Mouse (Mus musculus) adipocyte (in vitro differentiated cells): ENCODE measurements around the gene Rps16.

ENCODE experiments used
- DNase-seq: peaks from one replicate; pipeline ENCODE4 v3.0.0-alpha.2; 2016; ENCODE audit warnings: low spot score

Gene Rps16

GRCm38 (mm10) chr7:28350155-28350883 lies at the start of gene Rps16:
Gene Rps16, plus strand, starts transcription at chr7:28350652.
- peak; percentile 96 for DNase-seq

GRCm38 (mm10) chr7:28301616-28302433 lies 48.6 kb upstream of the Rps16 start, which contains the start of gene Dll3:
Gene Dll3, minus strand, starts transcription at chr7:28302238.
- DNase-seq: peak; percentile 17

DNA sequence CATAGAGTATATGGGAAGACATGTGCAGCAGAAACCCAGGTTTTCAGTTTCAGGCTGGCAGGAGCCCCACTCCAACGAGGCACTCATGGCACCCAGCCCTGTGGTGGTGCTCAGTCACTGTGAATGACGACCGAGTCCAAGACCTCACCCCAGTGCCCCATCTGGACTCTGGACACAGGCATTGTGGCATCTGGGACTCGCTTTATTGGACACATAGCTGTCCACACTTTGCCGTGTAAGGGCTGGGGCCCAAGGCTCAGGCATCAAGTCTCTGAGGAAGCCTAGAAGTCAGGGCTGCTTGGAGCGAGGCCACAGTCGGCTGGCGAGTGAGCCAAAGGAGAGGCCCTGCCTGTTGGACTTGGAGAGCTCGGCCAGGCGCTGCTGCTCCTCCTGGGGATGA lies 44.8 kb upstream of the Rps16 start:
- DNase-seq: peak; percentile 66

- no peak for DNase-seq
Measured at GRCm38 (mm10) chr7:28306216-28306615, 44.2 kb upstream of the Rps16 start.

DNA sequence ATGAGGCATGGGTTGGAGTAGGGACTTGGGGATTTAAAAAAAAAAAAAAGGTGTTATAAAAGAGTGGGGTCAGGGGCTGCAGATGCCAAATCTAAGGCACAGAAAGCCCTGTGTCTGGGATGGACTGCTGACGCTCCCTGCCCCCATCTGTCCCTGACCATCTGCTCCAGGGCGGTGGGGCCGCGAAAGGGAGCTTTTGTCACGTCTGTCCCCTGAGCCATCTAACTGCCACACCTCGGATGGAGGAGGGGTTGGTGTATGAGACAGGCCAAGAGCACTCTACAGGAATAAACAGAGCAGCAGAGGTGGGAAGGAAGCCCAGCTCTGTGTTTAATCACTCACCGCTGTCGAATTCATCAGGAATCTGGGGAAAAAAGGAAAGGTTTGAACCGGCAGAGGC lies 40.7 kb upstream of the Rps16 start:
- DNase-seq: no peak

- DNase-seq: peak; percentile 75
Measured at GRCm38 (mm10) chr7:28311151-28311925, 39.1 kb upstream of the Rps16 start.

- DNase-seq: peak; percentile 91
Measured at GRCm38 (mm10) chr7:28311926-28312543, 38.4 kb upstream of the Rps16 start, which contains the start of gene Timm50. Gene Timm50, minus strand, starts transcription at chr7:28312072.

DNA sequence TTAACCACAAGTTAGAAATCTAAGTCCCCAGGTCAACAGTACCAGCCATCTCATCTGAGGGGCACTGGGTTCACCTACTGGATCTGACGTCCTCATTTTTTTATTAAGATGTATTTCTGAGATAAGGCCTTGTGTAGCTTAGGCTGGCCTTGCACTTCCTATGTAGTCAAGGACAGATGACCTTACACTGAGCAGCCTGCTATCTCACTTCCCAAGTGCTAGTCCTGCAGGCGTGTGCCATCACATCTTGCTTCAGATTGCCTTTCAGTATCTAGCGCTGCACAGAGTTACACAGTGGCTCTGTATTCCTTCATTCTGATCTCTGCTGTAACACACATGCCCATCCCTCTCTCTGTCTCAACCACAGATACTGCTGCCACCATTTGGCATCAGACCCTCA lies 32.4 kb upstream of the Rps16 start:
- no peak for DNase-seq

GRCm38 (mm10) chr7:28318714-28319113 lies 31.7 kb upstream of the Rps16 start:
- DNase-seq: no peak

DNA sequence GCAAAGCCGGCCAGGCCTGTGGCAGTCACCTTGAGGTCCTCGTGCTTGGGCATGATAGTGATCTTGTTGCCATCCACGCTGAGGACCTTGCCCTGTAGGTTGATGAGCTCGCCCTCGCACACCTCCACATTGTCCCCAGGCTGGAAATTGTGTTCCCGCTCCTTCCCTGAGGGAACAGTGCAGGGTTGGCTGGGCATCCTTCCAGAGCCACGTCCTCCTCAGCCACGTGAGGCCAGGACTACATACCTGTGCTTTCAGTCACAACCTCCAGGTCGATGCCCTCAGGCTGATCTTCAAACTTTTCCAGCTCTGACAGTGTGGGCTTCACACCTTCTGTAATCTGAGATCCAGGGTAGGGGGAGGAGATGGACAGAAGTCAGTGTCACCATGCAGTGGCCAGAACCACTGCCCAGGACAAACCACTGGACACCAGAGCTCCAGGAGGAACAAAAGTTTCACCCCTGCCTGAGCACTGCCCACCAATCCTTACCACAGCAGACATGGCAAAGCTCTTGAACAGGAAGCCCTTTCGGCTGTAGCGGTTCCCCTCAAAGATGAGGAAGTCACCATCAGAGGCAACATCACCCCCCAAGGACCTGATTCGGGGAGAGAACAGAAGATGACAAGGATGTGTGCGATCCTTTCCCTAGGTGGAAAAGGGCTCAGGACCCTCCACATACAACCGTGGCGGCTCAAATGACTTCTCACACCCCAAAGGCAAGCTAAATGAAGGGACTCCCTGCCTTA lies 28.3 kb upstream of the Rps16 start:
- no peak for DNase-seq

DNA sequence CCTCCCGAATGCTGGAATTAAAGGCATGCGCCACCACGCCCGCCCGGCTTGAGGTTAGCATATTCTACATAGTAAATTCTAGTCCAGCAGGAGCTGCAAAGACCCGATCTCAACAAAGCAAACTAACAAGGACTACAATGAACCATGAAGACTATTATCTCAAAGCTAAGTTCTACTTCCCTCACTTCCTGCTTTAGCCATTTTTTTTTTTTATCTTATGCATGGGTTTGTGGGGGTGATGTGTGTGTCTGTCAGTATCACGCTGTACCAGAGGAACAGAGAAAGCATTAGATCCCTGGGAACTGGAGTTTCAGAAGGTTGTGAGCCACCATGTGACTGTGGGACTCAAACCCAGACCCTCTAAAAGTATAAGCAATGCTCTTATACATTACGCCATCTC lies 25.2 kb upstream of the Rps16 start:
- DNase-seq: no peak

DNA sequence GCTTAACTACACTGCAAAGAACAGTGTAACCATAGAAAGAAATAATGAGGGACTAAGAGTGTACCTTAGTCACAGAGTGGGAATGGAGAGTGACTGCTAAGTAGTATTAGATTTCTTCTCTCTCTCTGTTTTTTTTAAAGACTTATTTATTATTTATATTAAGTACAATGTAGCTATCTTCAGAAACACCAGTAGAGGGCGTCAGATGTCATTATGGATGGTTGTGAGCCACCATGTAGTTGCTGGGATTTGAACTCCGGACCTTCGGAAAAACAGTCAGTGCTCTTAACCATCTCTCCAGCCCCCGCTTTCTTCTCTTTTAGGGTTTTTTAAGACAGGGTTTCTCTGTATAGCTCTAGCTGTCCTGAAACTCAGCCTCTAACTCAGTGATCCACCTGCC lies 24.0 kb upstream of the Rps16 start:
- no peak for DNase-seq

DNA sequence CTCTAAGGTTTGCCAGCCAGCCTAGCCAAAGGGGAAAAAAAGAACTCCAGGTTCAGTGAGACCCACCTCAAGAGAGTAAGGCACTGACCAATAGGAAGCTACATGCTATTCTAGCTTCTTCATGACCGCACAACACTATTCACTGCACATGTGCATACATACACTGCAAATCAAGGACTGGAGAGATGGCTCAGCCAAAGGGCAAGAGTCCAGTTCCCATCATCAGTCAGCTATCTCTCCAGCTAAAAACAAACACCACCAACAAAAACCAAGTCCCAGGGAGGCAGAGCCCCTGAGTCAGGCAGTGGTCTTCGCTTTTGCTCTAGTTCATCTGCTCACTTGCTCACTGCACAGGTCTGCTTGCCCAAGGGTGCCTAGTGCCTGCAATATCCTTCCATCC lies 22.2 kb upstream of the Rps16 start:
- no peak for DNase-seq

DNA sequence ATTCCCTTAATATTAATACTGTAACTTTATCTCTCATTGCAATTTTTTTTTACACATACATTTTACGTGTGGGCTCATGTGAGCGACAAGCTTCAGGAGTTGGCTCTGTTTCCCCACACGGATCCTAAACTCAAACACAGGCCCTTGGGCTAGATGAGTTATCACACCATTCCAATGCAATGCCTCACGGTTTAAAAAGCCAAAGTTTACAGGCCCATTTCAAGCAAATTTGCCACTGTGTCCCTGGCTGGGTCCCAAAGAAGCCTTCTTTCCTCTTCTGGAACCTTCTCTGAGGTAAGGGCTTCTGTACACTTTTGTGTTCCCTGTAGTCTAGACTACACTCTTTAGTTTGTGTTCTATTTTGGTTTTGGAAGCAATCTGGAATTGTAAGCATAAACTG lies 15.9 kb upstream of the Rps16 start:
- DNase-seq: peak; percentile 38

- DNase-seq: no peak
Measured at GRCm38 (mm10) chr7:28335471-28335870, 15.0 kb upstream of the Rps16 start.

DNA sequence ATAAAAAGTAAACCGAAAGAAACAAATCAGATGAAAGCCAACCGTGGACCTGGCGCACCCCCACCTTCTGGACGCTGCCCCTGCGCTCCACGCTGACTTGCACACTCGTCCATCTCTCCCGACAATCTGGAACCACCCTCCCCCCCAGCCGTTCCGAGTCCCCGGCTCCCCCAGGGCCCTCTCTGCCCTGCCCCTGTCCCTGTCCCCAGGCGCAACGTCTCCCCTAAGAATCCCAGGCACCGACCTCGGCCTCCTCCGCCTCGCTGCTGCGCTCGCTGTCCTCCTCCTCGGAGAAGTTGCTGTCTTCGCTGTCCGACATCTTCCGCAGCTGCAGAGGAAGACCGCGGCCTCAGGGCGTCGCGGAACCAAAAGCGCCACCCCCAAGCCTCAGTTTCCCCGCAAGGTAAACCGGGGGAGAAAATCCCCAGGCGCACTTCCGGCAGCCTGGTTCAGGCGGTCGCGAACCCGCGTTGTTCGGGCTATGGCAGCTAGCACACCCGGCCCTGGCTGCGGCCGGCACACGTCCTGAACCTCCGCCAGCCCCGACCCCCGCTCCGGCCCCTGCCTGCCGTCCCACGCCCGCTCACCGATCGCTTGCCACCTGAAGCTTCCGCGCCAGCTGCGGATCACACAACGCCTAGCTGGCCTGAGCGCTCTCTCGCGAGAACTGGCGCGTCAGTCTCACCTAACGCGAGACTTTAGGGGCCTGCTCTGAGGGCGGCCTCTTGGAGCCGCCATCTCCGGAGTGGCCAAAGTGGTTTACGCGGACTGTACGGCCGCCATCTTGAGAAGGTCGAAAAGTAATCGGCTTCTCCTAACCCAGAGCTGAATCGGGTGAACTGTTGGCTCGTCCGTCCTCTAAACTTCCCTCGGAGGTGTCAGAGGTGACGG lies 12.1 kb upstream of the Rps16 start, which contains the start of gene Supt5:
Gene Supt5 (minus strand): TSS at position 639 of the 891 bp plus-strand sequence.
- peak; percentile 96 for DNase-seq

DNA sequence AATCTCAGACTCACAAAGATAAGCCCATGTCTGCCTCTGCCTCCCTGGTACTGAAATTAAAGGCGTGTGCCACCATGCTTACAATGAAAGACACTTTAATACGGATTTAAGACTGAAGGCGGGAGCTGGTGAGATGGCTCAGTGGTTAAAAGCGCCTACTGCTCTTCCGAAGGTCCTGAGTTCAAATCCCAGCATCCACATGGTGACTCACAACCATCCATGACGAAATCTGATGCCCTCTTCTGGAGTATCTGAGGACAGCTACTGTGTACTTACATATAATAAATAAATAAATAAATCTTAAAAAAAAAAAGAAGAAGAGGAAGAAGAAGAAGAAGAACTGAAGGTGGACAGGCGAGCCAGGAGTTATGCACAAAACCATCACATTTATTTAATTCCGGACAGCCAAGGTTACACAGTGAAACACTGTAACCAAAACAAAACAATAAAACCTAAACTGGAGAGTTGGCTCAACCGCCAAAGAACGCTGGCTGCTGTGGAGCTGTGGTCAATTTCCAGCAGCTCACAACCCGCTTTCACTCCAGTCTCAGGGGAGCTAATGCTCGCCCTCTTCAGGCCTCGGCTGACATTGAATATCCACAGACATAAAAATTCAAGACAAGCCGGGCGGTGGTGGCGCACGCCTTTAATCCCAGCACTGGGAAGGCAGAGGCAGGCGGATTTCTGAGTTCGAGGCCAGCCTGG lies 11.1 kb upstream of the Rps16 start:
- peak; percentile 56 for DNase-seq

- DNase-seq: no peak
Measured at GRCm38 (mm10) chr7:28341381-28341780, 9.1 kb upstream of the Rps16 start.

DNA sequence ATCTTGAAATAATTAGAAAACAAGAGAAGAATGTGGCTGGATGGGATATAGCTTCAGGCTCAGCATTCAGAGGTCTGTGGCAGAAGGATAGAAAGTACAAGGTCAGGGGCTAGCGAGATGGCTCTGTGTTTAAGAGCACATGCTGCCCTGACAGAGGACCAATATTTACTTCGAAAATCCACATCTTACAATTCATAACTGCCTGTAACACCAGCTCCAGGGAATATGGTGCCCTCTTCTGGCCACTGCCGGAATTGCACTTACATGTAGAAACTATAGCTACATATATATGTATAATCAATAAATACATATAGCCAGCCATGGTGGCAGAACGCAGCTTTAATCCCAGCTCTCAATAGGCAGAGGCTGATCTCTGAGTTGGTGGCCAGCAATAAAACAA lies 5.8 kb upstream of the Rps16 start:
- DNase-seq: peak; percentile 71
